Mouse (Mus musculus) forebrain, embryonic 14.5 days (tissue): ENCODE measurements around the gene Gria3. TPM values are rescaled to one million over a fixed set of nuclear protein-coding genes. Genes with fewer than 3 reads are reported as not detected.

Source experiments
- ATAC-seq: fragments of 200-750 bp; cut with Nextera tagmentation; 2 replicates; pipeline ENCODE4 v1.8.0; 2017; ENCODE audit warnings: mild to moderate bottlenecking, moderate library complexity
- DNase-seq: peaks from one replicate; pipeline ENCODE4 v3.0.0-alpha.2; 2015; ENCODE audit warnings: low spot score
- H3K27ac ChIP-seq: fragments of 300-500 bp; sonication (generic); 2 replicates; pipeline ENCODE4 v1.5.1; 2014; ENCODE audit warnings: low read depth, mild to moderate bottlenecking, control low read depth, low read length, moderate library complexity
- H3K27me3 ChIP-seq: fragments of 300-500 bp; sonication (generic); replicated peaks from 2 replicates; pipeline ENCODE4 v1.6.1; 2014; ENCODE audit warnings: low read length, control low read depth, mixed read lengths; ENCODE audit not compliant: control insufficient read depth, insufficient read depth
- H3K36me3 ChIP-seq: fragments of 300-500 bp; sonication (generic); 2 replicates; pipeline ENCODE4 v1.6.1; 2014; ENCODE audit warnings: low read length, control low read depth; ENCODE audit not compliant: control insufficient read depth, insufficient read depth
- H3K4me1 ChIP-seq: fragments of 300-500 bp; sonication (generic); 2 replicates; pipeline ENCODE4 v1.6.1; 2014; ENCODE audit warnings: antibody characterized with exemption, low read length, control low read depth; ENCODE audit not compliant: control insufficient read depth, insufficient read depth
- H3K4me2 ChIP-seq: fragments of 300-500 bp; sonication (generic); 2 replicates; pipeline ENCODE4 v1.6.1; 2014; ENCODE audit warnings: mild to moderate bottlenecking, control low read depth, low read length
- H3K4me3 ChIP-seq: fragments of 300-500 bp; sonication (generic); 2 replicates; pipeline ENCODE4 v1.5.1; 2014; ENCODE audit warnings: low read depth, low read length, control low read depth
- H3K9ac ChIP-seq: fragments of 300-500 bp; sonication (generic); 2 replicates; pipeline ENCODE4 v1.6.1; 2014; ENCODE audit warnings: mild to moderate bottlenecking, low read length, control low read depth, moderate library complexity
- H3K9me3 ChIP-seq: fragments of 300-500 bp; sonication (generic); replicated peaks from 2 replicates; pipeline ENCODE4 v1.6.1; 2016; ENCODE audit warnings: low read length, control low read depth, mixed read lengths; ENCODE audit not compliant: control insufficient read depth
- WGBS: fragments of 180-500 bp; shearing (Covaris S2); extraction: QIAGEN DNeasy Blood & Tissue Kit; methylation state at CpG from one replicate; pipeline ENCODE4 v1.1.7; 2014; 5-methylcytosine and 5-hydroxymethylcytosine counted together
- polyA plus RNA-seq: library from polyadenylated mRNA; unstranded; fragments of >200 nt; fragmentation: Nextera tagmentation; extraction: Ambion mirVana; gene quantifications from 2 replicates; pipeline ENCODE4 v1.2.1, GENCODE M21; 2014

Gria3 gene
- polyA plus RNA-seq, 1 experiment from 2014 or later: 6.7 TPM

- H3K36me3 ChIP-seq: no peaks in the 10 kb centered on the region
- H3K27me3 ChIP-seq: no peaks in the 10 kb centered on the region
- H3K9ac ChIP-seq: no peak overlapping the region
- 48% methylated on average over 2 of the region's 2 CpGs for WGBS
- no peak overlapping the region for H3K4me3 ChIP-seq
- H3K27ac ChIP-seq: no peak overlapping the region
- H3K4me1 ChIP-seq: no peaks in the 10 kb centered on the region
- no peak; the same call in 1 of the 2 replicates for ATAC-seq
- no peaks in the 10 kb centered on the region for H3K9me3 ChIP-seq
- H3K4me2 ChIP-seq: no peak overlapping the region
- DNase-seq: peak; percentile 69
These were observed 214.3 kb downstream of the Gria3 start for GRCm38 (mm10) chrX:41614920-41615319.

DNA sequence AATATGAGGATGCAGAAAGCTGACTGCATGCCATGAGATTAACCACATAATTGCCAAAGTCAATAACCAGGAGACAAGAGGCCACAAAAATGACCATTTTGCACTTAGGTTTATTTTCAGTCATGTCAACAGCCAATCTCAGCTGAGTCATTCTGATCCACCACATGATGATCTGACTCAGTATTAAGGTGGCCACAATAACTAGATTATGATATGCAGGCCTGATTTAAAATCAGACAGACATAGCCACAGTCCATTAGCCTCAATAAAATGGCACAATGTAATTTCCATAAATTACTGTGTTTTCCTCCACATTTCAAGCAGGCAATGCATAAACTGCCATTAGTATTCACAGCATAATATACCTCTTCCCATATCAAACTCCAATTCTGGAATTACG is 216.3 kb downstream of the Gria3 start:
- Histone ChIP-seq H3K27me3 (no peaks in the 10 kb centered on the region), H3K4me2 (no peak overlapping the region), H3K4me3 (no peak overlapping the region), H3K27ac (no peak overlapping the region), H3K4me1 (no peaks in the 10 kb centered on the region), H3K9me3 (no peaks in the 10 kb centered on the region), H3K9ac (no peak overlapping the region), H3K36me3 (no peaks in the 10 kb centered on the region)
- DNase-seq (peak; percentile 8), ATAC-seq (no peak)
- 77% methylated on average over 1 of the region's 1 CpGs for WGBS

- Histone ChIP-seq H3K27ac (no peak overlapping the region), H3K36me3 (no peaks in the 10 kb centered on the region), H3K9me3 (no peaks in the 10 kb centered on the region), H3K4me3 (no peak overlapping the region), H3K9ac (no peak overlapping the region), H3K27me3 (no peaks in the 10 kb centered on the region), H3K4me2 (no peak overlapping the region), H3K4me1 (no peaks in the 10 kb centered on the region)
- DNase-seq (no peak), ATAC-seq (no peak)
- 87% methylated on average over 2 of the region's 2 CpGs for WGBS
These were observed 217.7 kb downstream of the Gria3 start for GRCm38 (mm10) chrX:41618396-41618795.

- H3K4me1 ChIP-seq: no peaks in the 10 kb centered on the region
- no peaks in the 10 kb centered on the region for H3K27me3 ChIP-seq
- H3K9me3 ChIP-seq: no peaks in the 10 kb centered on the region
- 49% methylated on average over 4 of the region's 4 CpGs for WGBS
- DNase-seq (peak; percentile 54), ATAC-seq (no peak)
- no peak overlapping the region for H3K27ac ChIP-seq
- no peak overlapping the region for H3K9ac ChIP-seq
- no peaks in the 10 kb centered on the region for H3K36me3 ChIP-seq
- H3K4me3 ChIP-seq: no peak overlapping the region
- no peak overlapping the region for H3K4me2 ChIP-seq
These were observed 232.9 kb downstream of the Gria3 start for GRCm38 (mm10) chrX:41633576-41633975.

DNA sequence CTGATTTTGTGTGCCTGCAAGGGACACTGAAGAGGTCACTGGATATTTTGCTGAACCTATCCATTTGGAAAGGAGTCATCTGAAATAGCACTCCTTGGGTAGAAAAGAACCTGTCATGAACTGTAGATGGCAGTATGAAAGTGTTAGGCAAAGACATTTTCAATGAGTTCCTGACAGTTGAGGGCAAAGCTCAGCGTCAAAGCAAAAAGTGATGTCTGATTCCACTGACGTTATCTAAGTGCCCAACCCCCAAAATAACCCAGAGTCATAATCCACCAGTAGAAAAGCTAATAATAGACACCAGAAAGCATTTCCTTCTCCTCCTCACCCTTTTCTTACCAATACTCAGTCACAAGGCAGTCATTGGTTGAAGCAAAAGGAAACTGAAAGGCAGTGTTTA is 244.3 kb downstream of the Gria3 start:
- Histone ChIP-seq H3K36me3 (no peaks in the 10 kb centered on the region), H3K27ac (no peak overlapping the region), H3K9me3 (no peaks in the 10 kb centered on the region), H3K9ac (no peak overlapping the region), H3K4me2 (no peak overlapping the region), H3K27me3 (no peaks in the 10 kb centered on the region), H3K4me1 (no peaks in the 10 kb centered on the region), H3K4me3 (no peak overlapping the region)
- WGBS: 54% methylated on average over 2 of the region's 2 CpGs
- no peak for ATAC-seq
- DNase-seq: no peak

DNA sequence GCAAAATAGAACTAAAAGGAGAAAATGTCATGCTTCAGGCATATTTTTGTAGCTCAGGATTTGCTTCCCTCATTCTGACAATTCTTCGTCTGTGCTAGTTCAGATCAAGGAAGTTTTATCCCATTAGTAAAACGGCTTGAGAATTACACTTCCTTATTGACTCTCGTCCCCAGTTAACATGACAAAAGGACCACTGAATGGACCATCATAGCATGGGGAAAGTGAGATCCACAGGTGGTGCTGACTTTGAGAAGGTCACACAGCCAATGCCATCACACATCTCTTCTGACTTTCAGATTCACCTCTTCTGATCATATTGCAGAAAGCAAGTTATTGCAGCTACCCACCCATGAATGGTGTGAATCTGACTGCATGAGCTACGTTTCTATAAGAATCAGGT is 257.1 kb downstream of the Gria3 start:
- ATAC-seq (no peak), DNase-seq (no peak)
- no peak overlapping the region for H3K4me3 ChIP-seq
- H3K4me1 ChIP-seq: no peaks in the 10 kb centered on the region
- H3K4me2 ChIP-seq: no peak overlapping the region
- H3K9me3 ChIP-seq: no peaks in the 10 kb centered on the region
- H3K27me3 ChIP-seq: no peaks in the 10 kb centered on the region
- no peaks in the 10 kb centered on the region for H3K36me3 ChIP-seq
- no peak overlapping the region for H3K27ac ChIP-seq
- H3K9ac ChIP-seq: no peak overlapping the region
- 66% methylated on average over 4 of the region's 4 CpGs for WGBS

DNA sequence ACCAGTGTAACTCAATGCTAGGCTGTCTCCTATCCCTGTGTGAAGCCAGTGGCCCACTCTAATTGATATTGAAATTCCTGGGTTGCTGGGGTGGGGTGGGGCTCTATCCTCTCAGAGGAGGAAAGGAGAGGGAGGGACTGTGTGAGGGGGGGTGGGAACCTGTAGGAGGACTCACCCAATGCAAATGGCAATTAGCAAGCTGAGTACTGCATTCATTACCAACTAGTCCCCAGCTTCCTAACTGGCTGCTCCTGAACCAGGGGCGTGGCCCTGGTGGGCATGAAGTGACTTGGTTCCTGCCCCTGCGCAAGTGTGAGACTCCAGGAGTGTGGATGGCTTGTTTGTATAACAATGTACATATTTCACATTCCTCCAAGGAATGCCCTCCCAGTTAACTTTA is 288.2 kb downstream of the Gria3 start:
- no peaks in the 10 kb centered on the region for H3K27me3 ChIP-seq
- H3K4me1 ChIP-seq: no peaks in the 10 kb centered on the region
- no peaks in the 10 kb centered on the region for H3K9me3 ChIP-seq
- H3K9ac ChIP-seq: no peak overlapping the region
- no peak overlapping the region for H3K4me3 ChIP-seq
- no peak for DNase-seq
- ATAC-seq: no peak
- no peak overlapping the region for H3K27ac ChIP-seq
- WGBS: 55% methylated on average over 2 of the region's 2 CpGs
- H3K4me2 ChIP-seq: no peak overlapping the region
- H3K36me3 ChIP-seq: no peaks in the 10 kb centered on the region

GRCm38 (mm10) chrX:41692076-41692475 is 291.4 kb downstream of the Gria3 start:
- Histone ChIP-seq H3K9me3 (no peaks in the 10 kb centered on the region), H3K36me3 (no peaks in the 10 kb centered on the region), H3K9ac (no peak overlapping the region), H3K27ac (no peak overlapping the region), H3K4me1 (no peaks in the 10 kb centered on the region), H3K27me3 (no peaks in the 10 kb centered on the region), H3K4me3 (no peak overlapping the region), H3K4me2 (no peak overlapping the region)
- no peak for ATAC-seq
- 22% methylated on average over 1 of the region's 1 CpGs for WGBS
- no peak for DNase-seq
